Mouse (Mus musculus) liver, embryonic 16.5 days (tissue): ENCODE results near the gene Vmn2r66. TPM values are rescaled to one million over a fixed set of nuclear protein-coding genes. Genes with fewer than 3 reads are reported as not detected.

Experiments used
- ATAC-seq: fragments of 200-750 bp; cut with Nextera tagmentation; 2 replicates; pipeline ENCODE4 v1.8.0; 2017; ENCODE audit warnings: low read depth, mild to moderate bottlenecking, moderate number of reproducible peaks, moderate library complexity
- H3K27ac ChIP-seq: fragments of 300-500 bp; sonication (generic); 2 replicates; pipeline ENCODE4 v1.5.1; 2014; ENCODE audit warnings: mild to moderate bottlenecking, low read length
- H3K27me3 ChIP-seq: fragments of 300-500 bp; sonication (generic); 2 replicates; pipeline ENCODE4 v1.6.1; 2014; ENCODE audit warnings: low read depth, low read length, mixed read lengths; ENCODE audit not compliant: control insufficient read depth, insufficient read depth
- H3K36me3 ChIP-seq: fragments of 300-500 bp; sonication (generic); 2 replicates; pipeline ENCODE4 v1.6.1; 2014; ENCODE audit warnings: mild to moderate bottlenecking; ENCODE audit not compliant: control insufficient read depth, insufficient read depth
- H3K4me1 ChIP-seq: fragments of 300-500 bp; sonication (generic); 2 replicates; pipeline ENCODE4 v1.6.1; 2014; ENCODE audit warnings: low read depth, low read length, mixed read lengths; ENCODE audit not compliant: control insufficient read depth
- H3K4me2 ChIP-seq: fragments of 300-500 bp; sonication (generic); 2 replicates; pipeline ENCODE4 v1.6.1; 2014; ENCODE audit warnings: low read depth, low read length, mixed read lengths
- H3K4me3 ChIP-seq: fragments of 300-500 bp; sonication (generic); 2 replicates; pipeline ENCODE4 v1.5.1; 2014; ENCODE audit warnings: low read depth, mild to moderate bottlenecking, low read length
- H3K9ac ChIP-seq: fragments of 300-500 bp; sonication (generic); 2 replicates; pipeline ENCODE4 v1.6.1; 2014; ENCODE audit warnings: low read depth, low read length
- H3K9me3 ChIP-seq: fragments of 300-500 bp; sonication (generic); replicated peaks from 2 replicates; pipeline ENCODE4 v1.6.1; 2016; ENCODE audit warnings: low read length; ENCODE audit not compliant: control insufficient read depth
- WGBS: fragments of 180-500 bp; shearing (Covaris S2); extraction: QIAGEN DNeasy Blood & Tissue Kit; methylation state at CpG from one replicate; pipeline ENCODE4 v1.1.7; 2014; ENCODE audit not compliant: insufficient replicate concordance; 5-methylcytosine and 5-hydroxymethylcytosine counted together
- polyA plus RNA-seq: library from polyadenylated mRNA; unstranded; fragments of >200 nt; fragmentation: Nextera tagmentation; extraction: Ambion mirVana; gene quantifications from 2 replicates; pipeline ENCODE4 v1.2.1, GENCODE M21; 2015

The Vmn2r66 gene
- polyA plus RNA-seq, result not detected in 2 replicates

DNA sequence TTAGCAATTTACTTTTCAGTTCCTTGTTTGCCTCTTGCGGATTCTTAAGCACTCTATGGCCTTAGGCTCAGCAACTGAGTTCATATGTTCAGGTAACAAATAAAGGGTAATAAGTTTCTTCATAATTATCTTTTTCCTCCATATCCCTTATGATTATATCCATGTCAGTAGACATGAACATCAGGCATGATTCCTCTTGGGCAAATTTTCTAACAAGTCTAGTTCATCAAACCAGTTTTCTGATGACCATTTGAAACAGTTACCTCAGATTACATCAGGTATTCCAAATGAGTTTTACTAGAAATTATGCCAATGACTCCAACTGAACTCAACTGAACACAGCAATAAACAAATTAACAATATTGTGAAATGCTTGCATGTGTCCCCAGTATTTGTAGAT lies at the start of gene Vmn2r66:
Gene Vmn2r66, minus strand, starts transcription at position 101 of the 400 bp plus-strand sequence.
- Histone ChIP-seq H3K27ac (no peak within 1 kb of the TSS), H3K36me3 (no peaks in the 10 kb centered on the region), H3K9me3 (no peaks in the 10 kb centered on the region), H3K27me3 (no peaks in the 10 kb centered on the region), H3K9ac (no peak within 1 kb of the TSS), H3K4me3 (no peak within 1 kb of the TSS), H3K4me1 (no peaks in the 10 kb centered on the region), H3K4me2 (no peak within 1 kb of the TSS)
- ATAC-seq, result no peak
- 55% methylated on average over 1 of the region's 1 CpGs for WGBS

DNA sequence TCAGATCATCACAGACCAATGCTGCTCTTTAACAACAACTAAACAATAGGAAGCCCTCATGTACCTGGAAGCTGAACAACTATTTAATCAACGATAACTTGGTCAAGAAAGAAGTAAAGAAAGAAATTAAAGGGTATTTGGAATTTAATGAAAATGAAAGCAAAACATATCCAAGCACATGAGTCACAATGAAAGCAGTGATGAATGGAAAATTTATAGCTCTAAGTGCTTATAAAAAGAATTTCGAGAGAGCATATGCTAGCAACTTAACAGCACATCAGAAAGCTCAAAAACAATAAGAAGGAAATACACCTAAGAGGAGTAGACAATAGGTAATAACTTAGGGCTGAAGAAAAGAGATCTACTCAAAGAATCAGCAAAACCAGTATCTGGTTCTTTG lies 15.4 kb downstream of the Vmn2r66 start:
- WGBS, result 41% methylated on average over 2 of the region's 2 CpGs
- Histone ChIP-seq H3K4me2 (no peak overlapping the region), H3K27ac (no peak overlapping the region), H3K4me1 (no peaks in the 10 kb centered on the region), H3K9me3 (no peaks in the 10 kb centered on the region), H3K4me3 (no peak overlapping the region), H3K9ac (no peak overlapping the region), H3K36me3 (no peaks in the 10 kb centered on the region), H3K27me3 (no peaks in the 10 kb centered on the region)
- ATAC-seq, result no peak

- Histone ChIP-seq H3K4me1 (no peaks in the 10 kb centered on the region), H3K27ac (no peak within 1 kb of the TSS), H3K4me3 (no peak within 1 kb of the TSS), H3K27me3 (no peaks in the 10 kb centered on the region), H3K9me3 (no peaks in the 10 kb centered on the region), H3K9ac (no peak within 1 kb of the TSS), H3K4me2 (no peak within 1 kb of the TSS), H3K36me3 (no peaks in the 10 kb centered on the region)
- 25% methylated on average over 1 of the region's 1 CpGs for WGBS
- no peak for ATAC-seq
Measured at GRCm38 (mm10) chr7:84964015-84964414, 48.1 kb downstream of the Vmn2r66 start, which contains the start of gene Vmn2r65. Gene Vmn2r65 (minus strand): TSS chr7:84964115.

Other genes starting within 250 kb of the Vmn2r66 start
- gene Olfr291, start 158.7 kb downstream of the Vmn2r66 start, polyA plus RNA-seq, result not detected in 2 replicates
- gene Vmn2r65, start 48.2 kb downstream of the Vmn2r66 start, polyA plus RNA-seq, result not detected in 2 replicates
- gene Vmn2r67, start 143.7 kb upstream of the Vmn2r66 start, polyA plus RNA-seq, result not detected in 2 replicates
- gene Vmn2r68, start 225.5 kb upstream of the Vmn2r66 start, polyA plus RNA-seq, result not detected in 2 replicates